Mouse (Mus musculus): ENCODE measurements around the gene C1qa. TPM values are rescaled to one million over a fixed set of nuclear protein-coding genes. Genes with fewer than 3 reads are reported as not detected.

The C1qa gene
- polyA plus RNA-seq, 1 experiment, result 119 TPM

GRCm38 (mm10) chr4:136904767-136905539 lies 6.3 kb upstream of the C1qa start:
- DNase-seq (ENCODE audit: low read depth), result no peak

GRCm38 (mm10) chr4:136899154-136899553 lies 551 bp upstream of the C1qa start:
- DNase-seq (ENCODE audit: low read depth), result no peak

- no peak for DNase-seq (ENCODE audit: low read depth)
Observed at GRCm38 (mm10) chr4:136898084-136898598, 462 bp downstream of the C1qa start.

- DNase-seq (ENCODE audit: low read depth), result no peak
Observed at GRCm38 (mm10) chr4:136896461-136896860, 2.1 kb downstream of the C1qa start.

GRCm38 (mm10) chr4:136895861-136896260 lies 2.7 kb downstream of the C1qa start:
- DNase-seq (ENCODE audit: low read depth), result no peak

GRCm38 (mm10) chr4:136894821-136895220 lies 3.8 kb downstream of the C1qa start:
- no peak for DNase-seq (ENCODE audit: low read depth)

- DNase-seq (ENCODE audit: low read depth), result no peak
Observed at GRCm38 (mm10) chr4:136893691-136894543, 4.7 kb downstream of the C1qa start.

- no peak for DNase-seq (ENCODE audit: low read depth)
Observed at GRCm38 (mm10) chr4:136892811-136893210, 5.8 kb downstream of the C1qa start, which contains the start of gene C1qc. Gene C1qc (minus strand): TSS chr4:136893065.

- DNase-seq (ENCODE audit: low read depth), result no peak
Observed at GRCm38 (mm10) chr4:136892371-136892770, 6.2 kb downstream of the C1qa start.

GRCm38 (mm10) chr4:136891115-136891514 lies 7.5 kb downstream of the C1qa start:
- DNase-seq (ENCODE audit: low read depth), result no peak

GRCm38 (mm10) chr4:136889981-136890380 lies 8.6 kb downstream of the C1qa start:
- DNase-seq (ENCODE audit: low read depth), result no peak

- DNase-seq (ENCODE audit: low read depth), result no peak
Observed at GRCm38 (mm10) chr4:136887714-136888113, 10.9 kb downstream of the C1qa start.

GRCm38 (mm10) chr4:136886101-136886500 lies 12.5 kb downstream of the C1qa start, which contains the start of gene C1qb:
Gene C1qb (minus strand): TSS chr4:136886187.
- no peak for DNase-seq (ENCODE audit: low read depth)

- DNase-seq (ENCODE audit: low read depth), result no peak
Observed at GRCm38 (mm10) chr4:136878601-136879000, 20.0 kb downstream of the C1qa start.

- DNase-seq (ENCODE audit: low read depth), result no peak
Observed at GRCm38 (mm10) chr4:136878171-136878570, 20.4 kb downstream of the C1qa start.

- no peak for DNase-seq (ENCODE audit: low read depth)
Observed at GRCm38 (mm10) chr4:136876971-136877370, 21.6 kb downstream of the C1qa start.

GRCm38 (mm10) chr4:136875012-136875411 lies 23.6 kb downstream of the C1qa start:
- no peak for DNase-seq (ENCODE audit: low read depth)

GRCm38 (mm10) chr4:136868371-136868770 lies 30.2 kb downstream of the C1qa start:
- no peak for DNase-seq (ENCODE audit: low read depth)

GRCm38 (mm10) chr4:136867690-136868345 lies 30.8 kb downstream of the C1qa start:
- DNase-seq (ENCODE audit: low read depth), result no peak

GRCm38 (mm10) chr4:136865531-136865930 lies 33.1 kb downstream of the C1qa start:
- DNase-seq (ENCODE audit: low read depth), result no peak

GRCm38 (mm10) chr4:136864751-136865470 lies 33.7 kb downstream of the C1qa start:
- no peak for DNase-seq (ENCODE audit: low read depth)
